8 mouse cellular contexts compared by ENCODE assay signal in the genomic region with DNA sequence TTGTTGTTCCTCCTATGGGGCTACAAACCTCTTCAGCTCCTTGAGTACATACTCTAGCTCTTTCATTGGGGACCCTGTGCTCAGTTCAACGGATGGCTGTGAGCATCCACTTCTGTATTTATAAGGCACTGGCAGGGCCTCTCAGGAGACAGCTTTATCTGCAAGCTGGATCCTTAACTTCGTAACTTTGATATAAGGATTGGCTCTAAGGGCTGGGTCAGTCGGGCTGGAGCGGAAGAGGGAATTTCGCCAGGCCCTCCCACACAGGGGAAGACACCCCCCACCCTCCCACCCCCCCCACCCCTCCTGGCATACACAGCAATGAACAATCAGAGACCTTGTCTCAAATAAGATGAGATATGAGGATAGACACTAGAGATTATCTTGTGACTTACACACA.
DNase-seq lines count a peak whose midpoint lies in the region; ATAC-seq lines count a peak whose summit lies in the region.

No protein-coding gene starts in this region.

- no peak overlapping the region for H3K27ac ChIP-seq in limb, embryonic 11.5 days (replicated peaks; ENCODE audit: low read depth, low read length)

- no peak overlapping the region for H3K4me2 ChIP-seq in limb, embryonic 11.5 days (ENCODE audit: low read depth, severe bottlenecking)

- 89% methylated on average over 5 of the region's 5 CpGs for WGBS in limb, embryonic 11.5 days

- peak; percentile 35 for DNase-seq in kidney, postnatal 10 days
- DNase-seq in kidney, adult 11 months, result no peak
- DNase-seq in urinary bladder, postnatal 14 days (ENCODE audit: low spot score), result peak; percentile 4
- DNase-seq in urinary bladder, adult 2 months (ENCODE audit: low spot score), result no peak
- peak; percentile 44 for DNase-seq in c-Kit-negative CD71-positive TER-119-positive erythroid progenitor cells, embryonic 14.5 days (ENCODE audit: low read depth, low spot score)
- peak; percentile 61 for DNase-seq in limb, embryonic 11.5 days (ENCODE audit: low spot score)
- no peak for DNase-seq in ovary, adult 18-20 months (ENCODE audit: low spot score)
- DNase-seq in layer of hippocampus, adult 8-10 months (ENCODE audit: low spot score in 2 of 2), result no peak

- H3K9me3 ChIP-seq in limb, embryonic 11.5 days (ENCODE audit: control insufficient read depth, low read length), result no peaks in the 10 kb centered on the region

- no peaks in the 10 kb centered on the region for H3K4me1 ChIP-seq in limb, embryonic 11.5 days (ENCODE audit: control insufficient read depth, insufficient read depth, low read length)

- H3K4me3 ChIP-seq in limb, embryonic 11.5 days (ENCODE audit: low read depth, low read length), result no peak overlapping the region

- no peaks in the 10 kb centered on the region for H3K27me3 ChIP-seq in limb, embryonic 11.5 days (ENCODE audit: control insufficient read depth, insufficient read depth, low read length)

- no peak overlapping the region for H3K9ac ChIP-seq in limb, embryonic 11.5 days (ENCODE audit: low read length)

- ATAC-seq in limb, embryonic 11.5 days (ENCODE audit: insufficient number of reproducible peaks, low FRiP score, low TSS enrichment, low read depth), result no peak

- no peaks in the 10 kb centered on the region for H3K36me3 ChIP-seq in limb, embryonic 11.5 days (ENCODE audit: control insufficient read depth, insufficient read depth, low read length)

Comparison
In these comparisons a context has a peak if more than half of its experiments do, and no peak if none do; other contexts are left out.
1. DNase-seq: peak in kidney, postnatal 10 days (single experiment), urinary bladder, postnatal 14 days (single experiment), c-Kit-negative CD71-positive TER-119-positive erythroid progenitor cells, embryonic 14.5 days (single experiment) and limb, embryonic 11.5 days (single experiment); none in kidney, adult 11 months (single experiment), urinary bladder, adult 2 months (single experiment), ovary, adult 18-20 months (single experiment) and layer of hippocampus, adult 8-10 months (0 of 2).